Mouse (Mus musculus) left cerebral cortex, postnatal 4 days (tissue): Measurements from ENCODE around the gene Dpp6. TPM values are rescaled to one million over a fixed set of nuclear protein-coding genes. Genes with fewer than 3 reads are reported as not detected.

ENCODE experiments used
- DNase-seq: peaks from one replicate; pipeline ENCODE4 v3.0.0-alpha.2; 2022
- intact Hi-C: fragments of 180-260 bp; cut with DNase I; formaldehyde crosslinking; loops from one replicate; pipeline ENCODE4 v1.15.1; 2025
- total RNA-seq, 2 experiments: library from RNA; stranded (reverse); gene quantifications; 2 replicates each; pipeline ENCODE4 v1.2.3; 2021

Dpp6 gene
- total RNA-seq, 2 experiments from 2014 or later = 116 to 136 TPM

DNA sequence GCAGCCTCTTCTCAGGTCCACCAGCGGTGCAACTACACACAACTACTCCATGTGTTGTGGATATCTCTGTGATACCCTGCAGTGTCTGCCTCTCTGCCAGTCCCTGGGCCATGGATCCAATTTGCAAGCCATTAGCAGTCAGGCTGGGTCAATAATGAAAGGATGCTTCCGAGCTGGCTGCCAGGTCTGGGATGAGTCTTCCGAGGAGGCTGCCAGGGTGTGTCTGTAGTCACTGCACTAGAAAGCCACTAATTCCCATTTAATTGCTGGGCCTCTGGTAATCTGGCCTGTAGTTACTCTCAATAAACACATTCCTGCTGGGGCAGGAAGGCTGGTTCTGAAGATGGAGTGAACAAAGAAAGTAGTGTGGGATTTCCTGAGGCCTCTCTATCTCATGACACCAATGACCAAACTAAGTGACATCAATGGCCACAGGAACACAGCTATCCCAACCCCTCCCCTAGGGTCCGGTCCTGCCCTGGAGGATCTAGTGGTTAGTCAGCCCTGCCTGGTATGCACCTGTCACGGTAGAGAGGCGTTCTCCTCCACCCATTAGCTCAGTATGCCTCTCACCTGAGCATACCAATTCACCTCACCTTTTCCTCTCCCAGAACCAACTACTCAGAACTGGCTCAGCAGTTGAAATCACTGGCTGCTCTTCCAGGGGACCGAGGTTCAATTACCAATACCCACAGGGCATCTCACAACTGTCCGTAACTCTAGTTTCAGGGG lies 894.6 kb downstream of the Dpp6 start:
- intact Hi-C loops = no loop called here
- DNase-seq = no peak

DNA sequence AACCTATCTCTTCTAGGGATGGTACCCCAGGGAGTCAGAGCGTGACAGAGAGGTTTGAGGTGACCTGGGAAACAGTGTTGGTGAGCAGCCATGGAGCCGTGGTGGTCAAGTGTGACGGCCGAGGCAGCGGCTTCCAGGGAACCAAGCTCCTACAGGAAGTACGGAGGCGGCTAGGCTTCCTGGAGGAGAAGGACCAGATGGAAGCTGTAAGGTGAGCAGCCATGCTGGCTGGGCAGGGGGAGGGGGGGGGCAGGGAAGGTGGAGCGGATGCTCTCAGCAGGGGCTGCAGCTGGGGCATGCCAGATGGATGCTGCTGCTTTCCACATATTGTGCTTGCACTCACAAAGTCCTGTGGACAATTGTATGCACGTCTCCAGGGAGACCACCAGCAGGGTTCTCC lies 897.4 kb downstream of the Dpp6 start:
- intact Hi-C loops = no loop called here

DNA sequence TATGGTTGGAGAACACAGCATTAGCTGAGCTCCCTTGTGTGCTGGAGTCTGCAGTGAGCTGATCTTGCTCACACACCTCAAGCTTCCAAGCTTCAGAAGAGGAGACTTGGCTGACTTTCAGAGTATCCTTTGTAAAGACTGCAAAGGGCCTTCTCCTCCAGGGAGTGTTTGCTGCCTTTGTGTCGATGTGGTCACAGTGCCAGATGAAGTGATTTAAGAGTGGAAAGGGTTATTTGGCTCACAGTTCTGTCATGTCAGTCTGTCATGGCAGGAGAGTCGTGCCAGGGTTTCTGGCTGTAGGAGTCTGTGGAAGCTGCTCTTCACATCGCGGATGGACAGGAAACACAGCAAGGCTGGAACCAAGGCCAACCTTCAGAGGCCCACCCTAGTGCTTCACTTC lies 899.0 kb downstream of the Dpp6 start:
- intact Hi-C loops = no loop called here
- no peak for DNase-seq

More for the DNA sequence above, 897.4 kb downstream of the Dpp6 start:
- no peak for DNase-seq

DNA sequence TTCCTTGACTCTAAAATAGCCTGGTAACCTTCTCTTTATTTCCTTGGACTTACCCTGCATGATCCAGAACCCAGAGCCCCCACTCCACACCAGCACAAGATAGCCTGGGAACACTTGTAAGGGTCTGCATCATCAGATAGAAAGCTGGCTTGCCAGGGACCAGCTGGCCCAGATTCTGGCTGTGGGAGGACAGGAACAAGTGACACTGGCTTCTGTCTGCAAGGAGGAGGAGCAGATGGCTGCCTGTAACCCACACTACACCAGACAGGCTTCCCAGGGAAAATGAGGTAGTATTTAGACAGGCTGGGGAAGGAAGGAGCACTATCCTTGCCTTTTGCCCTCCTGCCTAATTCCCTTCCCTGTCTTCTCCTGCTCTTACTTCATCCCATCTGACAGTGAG lies 900.3 kb downstream of the Dpp6 start:
- DNase-seq = no peak
- intact Hi-C loops = no loop called here

DNA sequence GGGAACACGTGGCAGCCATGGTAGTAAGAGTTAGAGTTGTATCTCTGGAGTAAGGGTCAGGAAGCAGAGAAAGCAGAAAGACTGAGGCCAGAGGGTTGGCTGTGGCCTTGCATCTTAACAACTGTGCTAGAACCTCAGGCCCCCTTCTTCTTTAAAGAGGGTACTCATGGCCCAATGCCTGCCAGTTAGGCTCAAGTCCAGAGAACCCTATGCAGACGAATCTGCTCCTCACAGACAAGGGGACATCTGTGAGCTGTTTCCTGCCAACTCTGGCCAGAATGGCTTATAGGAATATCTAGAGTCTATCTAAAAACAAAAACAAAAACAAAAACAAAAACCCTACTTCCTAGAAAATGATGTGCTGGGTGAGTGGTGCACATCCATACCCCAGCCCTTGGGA lies 902.3 kb downstream of the Dpp6 start:
- intact Hi-C loops = no loop called here
- no peak for DNase-seq

DNA sequence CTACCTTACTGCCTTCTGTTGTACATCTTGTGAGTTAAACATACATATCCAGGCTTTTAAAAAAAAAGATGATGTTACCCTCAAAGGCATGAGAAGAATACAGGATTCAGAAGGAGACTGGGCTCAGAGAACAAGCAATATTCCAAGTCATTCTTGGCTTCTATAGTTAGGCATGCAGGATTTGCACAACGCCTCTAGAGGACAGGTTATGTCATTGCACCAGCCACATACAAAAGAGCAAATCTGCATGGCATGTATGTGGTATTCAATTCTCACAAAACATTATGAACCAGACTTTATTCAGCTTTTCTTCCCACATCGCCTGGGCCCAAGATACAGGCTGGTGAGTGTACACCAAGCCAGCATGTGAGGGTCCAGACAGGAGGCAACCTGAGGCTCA lies 907.5 kb downstream of the Dpp6 start:
- intact Hi-C loops = no loop called here
- DNase-seq = no peak

DNA sequence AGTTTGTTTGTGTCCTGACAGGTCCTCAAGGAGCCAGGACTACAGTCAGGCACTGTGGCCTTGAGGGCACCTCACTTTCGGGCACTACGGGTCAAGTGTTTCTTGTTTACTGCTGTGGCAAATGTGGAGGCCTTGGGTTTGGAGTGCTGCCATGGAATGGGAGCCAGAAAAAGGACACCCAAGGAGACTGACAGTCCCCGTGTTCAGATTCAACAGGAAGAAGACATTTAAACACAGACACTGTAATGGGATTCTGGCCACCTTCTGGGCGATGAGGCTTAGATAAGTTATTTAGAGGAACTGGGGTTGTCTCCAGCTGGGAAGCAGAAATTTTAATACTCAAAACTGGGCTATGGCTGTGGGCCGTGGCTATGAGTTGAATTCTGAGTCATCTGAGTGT lies 913.7 kb downstream of the Dpp6 start:
- intact Hi-C loops = no loop called here
- peak; percentile 27 for DNase-seq

DNA sequence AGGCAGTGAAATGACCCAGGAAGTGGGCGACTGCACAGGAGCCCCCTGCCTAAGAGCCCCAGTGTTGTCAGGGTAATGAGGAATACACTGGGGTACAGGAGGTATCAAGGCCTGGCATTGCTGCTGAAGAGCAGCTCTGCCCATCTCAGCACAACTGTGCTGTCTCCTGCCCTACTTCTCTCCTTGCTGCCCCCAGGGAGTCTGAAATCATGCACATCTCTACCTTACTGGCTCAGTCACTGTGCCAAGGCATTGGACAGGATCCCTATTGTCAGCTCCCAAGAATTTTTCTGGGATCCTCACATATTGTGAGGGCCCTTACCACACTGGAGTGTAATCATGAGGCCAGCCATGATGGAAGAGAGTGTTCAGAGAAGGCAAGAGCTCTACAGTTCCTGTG lies 914.4 kb downstream of the Dpp6 start:
- DNase-seq = no peak
- intact Hi-C loops = no loop called here

DNA sequence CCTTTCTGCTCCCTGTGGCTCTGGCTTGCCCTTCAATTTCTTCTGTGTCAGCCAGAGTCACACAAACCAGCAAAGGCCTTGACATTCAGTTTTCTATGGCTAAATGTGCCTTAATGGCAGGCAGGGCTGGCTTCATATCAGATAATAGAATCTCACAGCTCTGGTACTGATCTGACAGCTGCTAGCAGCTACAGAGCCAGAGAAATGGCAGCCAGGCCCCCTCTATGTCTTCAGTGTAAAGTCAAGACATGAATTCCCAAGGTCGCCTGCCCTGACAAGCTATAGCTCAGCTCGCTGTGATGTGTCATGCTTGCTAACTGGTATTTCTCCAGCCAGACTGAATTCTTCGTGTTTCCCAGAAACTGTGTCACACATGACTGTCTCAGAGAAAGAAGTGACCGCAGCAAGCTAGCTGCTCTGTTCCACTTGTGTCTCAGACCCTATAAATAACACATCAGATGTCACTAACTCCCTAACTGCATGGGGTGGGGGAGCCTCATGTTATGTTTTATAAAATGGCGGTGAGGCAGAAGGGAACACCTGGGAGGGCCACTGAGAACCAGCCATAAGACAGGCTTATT lies 915.4 kb downstream of the Dpp6 start:
- DNase-seq = no peak
- intact Hi-C loops = no loop called here

DNA sequence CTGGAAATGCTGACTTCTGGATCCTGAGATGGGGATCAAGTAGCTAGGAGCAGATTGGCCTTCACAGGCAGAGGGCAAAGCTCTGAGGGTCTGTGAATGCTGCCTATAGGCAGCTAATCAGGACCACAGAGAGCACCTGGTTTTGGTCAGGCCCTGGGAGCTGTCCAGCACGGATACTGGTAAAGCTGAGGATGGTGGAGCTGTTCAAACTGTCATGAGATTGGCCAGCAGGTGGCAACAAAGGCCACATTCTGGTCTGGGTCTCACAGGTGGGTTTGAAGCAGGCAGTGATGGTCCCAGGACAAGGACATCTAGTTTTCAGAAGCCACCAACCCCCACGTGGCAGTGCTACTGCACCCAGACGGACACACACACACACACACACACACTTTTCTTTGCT lies 920.2 kb downstream of the Dpp6 start:
- intact Hi-C loops = no loop called here
- DNase-seq = peak; percentile 53

DNA sequence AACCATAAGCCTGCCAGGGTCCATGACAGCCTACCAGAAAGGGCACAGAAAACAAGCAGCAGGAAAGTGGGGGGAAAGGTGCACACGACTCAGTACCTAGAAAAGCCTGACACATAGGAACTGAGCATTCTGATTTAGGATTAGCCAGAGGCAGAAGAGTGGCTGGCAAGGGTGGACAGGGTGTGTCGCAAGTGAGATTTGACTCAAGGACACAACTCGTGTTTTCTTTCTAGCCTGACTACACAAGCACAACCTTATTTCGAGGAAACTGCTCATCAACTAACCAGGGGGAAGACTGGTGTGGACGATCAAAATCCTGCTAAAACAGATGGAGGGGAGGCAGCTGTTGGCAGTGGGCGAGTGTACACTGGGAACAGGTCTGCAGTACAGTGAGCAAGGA lies 922.2 kb downstream of the Dpp6 start:
- intact Hi-C loops = no loop called here

DNA sequence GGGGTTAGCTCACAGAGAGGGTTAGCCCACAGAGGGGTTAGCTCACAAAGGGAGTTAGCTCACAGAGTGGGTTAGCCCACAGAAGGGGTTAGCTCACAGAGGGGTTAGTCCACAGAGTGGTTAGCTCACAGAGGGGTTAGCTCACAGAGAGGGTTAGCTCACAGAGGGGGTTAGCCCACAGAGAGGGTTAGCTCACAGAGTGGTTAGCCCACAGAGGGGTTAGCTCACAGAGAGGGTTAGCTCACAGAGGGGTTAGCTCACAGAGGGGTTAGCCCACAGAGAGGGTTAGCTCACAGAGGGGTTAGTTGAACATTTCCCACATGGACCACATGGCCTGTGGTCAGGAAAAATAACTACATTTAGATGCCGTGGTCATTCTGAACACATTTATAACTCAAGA lies 927.9 kb downstream of the Dpp6 start:
- no peak for DNase-seq
- intact Hi-C loops = no loop called here

More for the DNA sequence above, 922.2 kb downstream of the Dpp6 start:
- no peak for DNase-seq

DNA sequence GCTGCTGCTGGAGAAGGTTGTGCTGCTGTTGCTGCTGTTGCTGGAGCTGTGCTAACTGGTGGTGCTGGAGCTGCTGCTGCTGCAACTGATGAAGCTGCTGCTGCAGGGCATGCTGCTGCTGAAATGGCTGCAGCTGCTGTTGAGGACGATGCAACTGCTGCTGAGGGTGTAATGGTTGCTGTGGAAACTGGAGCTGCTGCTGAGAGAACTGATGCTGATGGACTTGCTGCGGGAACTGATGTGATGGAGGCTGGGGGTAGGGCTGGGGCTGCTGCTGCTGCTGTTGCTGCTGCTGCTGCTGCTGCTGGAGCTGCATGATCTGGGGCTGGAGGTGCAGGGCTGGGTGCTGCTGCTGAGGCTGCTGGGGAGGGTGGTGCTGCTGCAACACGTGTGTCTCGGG lies 948.8 kb downstream of the Dpp6 start:
- no peak for DNase-seq
- intact Hi-C loops = no loop called here

DNA sequence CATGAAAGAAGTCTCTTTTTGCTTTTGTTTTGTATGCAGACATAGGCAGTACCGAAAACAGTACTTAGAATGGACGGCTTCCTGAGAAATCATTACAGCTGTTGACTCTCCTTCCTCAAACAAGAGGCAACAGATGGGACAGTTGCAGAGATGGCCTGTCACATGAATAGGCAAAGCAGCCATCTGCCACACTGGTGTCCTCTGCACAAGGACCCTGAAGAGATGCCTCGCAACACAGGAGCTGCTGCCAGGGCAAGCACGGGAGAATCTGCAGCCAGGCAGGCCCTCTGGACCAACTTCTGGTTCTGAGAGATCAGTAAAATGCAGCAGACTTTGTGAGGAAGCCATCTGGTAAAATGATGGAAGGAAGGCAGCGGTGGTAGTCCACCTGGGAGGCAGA lies 950.9 kb downstream of the Dpp6 start:
- peak; percentile 41 for DNase-seq
- intact Hi-C loops = no loop called here
